15 mouse cellular contexts compared by ENCODE assay signal in genomic region chr12:110231709-110232600, GRCm38 (mm10). TPM values are rescaled to one million over a fixed set of nuclear protein-coding genes. Genes with fewer than 3 reads are reported as not detected.
DNase-seq lines count a peak whose midpoint lies in the region; ATAC-seq and TF ChIP-seq lines count a peak whose summit lies in the region.
"Had no signal": no experiment of that assay in that cellular context is flagged by ENCODE, and none has a peak within 500 bp of the region (broad histone marks: within the 10 kb centered on the region; RNA-seq: fewer than 3 reads in every experiment).

No protein-coding gene starts in this region.

- H3K36me3 ChIP-seq in hindbrain, embryonic 10.5 days, result no peaks in the 10 kb centered on the region
- no peaks in the 10 kb centered on the region for H3K36me3 ChIP-seq in hindbrain, embryonic 14.5 days (replicated peaks; ENCODE audit: control insufficient read depth, insufficient read depth)
- H3K36me3 ChIP-seq in intestine, embryonic 15.5 days, result no peaks in the 10 kb centered on the region
- no peaks in the 10 kb centered on the region for H3K36me3 ChIP-seq in kidney, postnatal 0 days (ENCODE audit: insufficient read depth, low read length)

- peaks cover 28% of the 10 kb centered on the region for H3K27me3 ChIP-seq in hindbrain, embryonic 10.5 days (ENCODE audit: insufficient read depth, poor library complexity, severe bottlenecking)
- no peaks in the 10 kb centered on the region for H3K27me3 ChIP-seq in hindbrain, embryonic 14.5 days (ENCODE audit: control insufficient read depth, insufficient read depth, low read length)
- no peaks in the 10 kb centered on the region for H3K27me3 ChIP-seq in intestine, embryonic 15.5 days (replicated peaks)
- H3K27me3 ChIP-seq in kidney, postnatal 0 days (ENCODE audit: insufficient read depth, low read length), result no peaks in the 10 kb centered on the region

- 35% methylated on average over 13 of the region's 13 CpGs for WGBS in hindbrain, embryonic 10.5 days
- WGBS in hindbrain, embryonic 14.5 days, result 39% methylated on average over 13 of the region's 13 CpGs
- 55% methylated on average over 13 of the region's 13 CpGs for WGBS in intestine, embryonic 15.5 days
- WGBS in kidney, postnatal 0 days, result 45% methylated on average over 13 of the region's 13 CpGs

- H3K4me2 ChIP-seq in hindbrain, embryonic 14.5 days (replicated peaks), result no peak overlapping the region
- no peak overlapping the region; the same call in 1 of the 2 replicates for H3K4me2 ChIP-seq in intestine, embryonic 15.5 days (replicated peaks)
- H3K4me2 ChIP-seq in kidney, postnatal 0 days (ENCODE audit: low read length), result no peak overlapping the region

- H3K9ac ChIP-seq in hindbrain, embryonic 14.5 days, result no peak overlapping the region
- H3K9ac ChIP-seq in intestine, embryonic 15.5 days, result no peak overlapping the region
- H3K9ac ChIP-seq in kidney, postnatal 0 days (ENCODE audit: low read depth, low read length), result no peak overlapping the region

- peaks cover 37% of the 10 kb centered on the region for H3K4me1 ChIP-seq in hindbrain, embryonic 10.5 days (replicated peaks)
- H3K4me1 ChIP-seq in hindbrain, embryonic 14.5 days (replicated peaks; ENCODE audit: control insufficient read depth, insufficient read depth, low read length), result no peaks in the 10 kb centered on the region
- no peaks in the 10 kb centered on the region for H3K4me1 ChIP-seq in intestine, embryonic 15.5 days (replicated peaks)
- no peaks in the 10 kb centered on the region for H3K4me1 ChIP-seq in kidney, postnatal 0 days (replicated peaks; ENCODE audit: insufficient read depth, low read length)

- no peaks in the 10 kb centered on the region for H3K9me3 ChIP-seq in hindbrain, embryonic 10.5 days
- no peaks in the 10 kb centered on the region for H3K9me3 ChIP-seq in hindbrain, embryonic 14.5 days (ENCODE audit: control insufficient read depth, low read length)
- H3K9me3 ChIP-seq in intestine, embryonic 15.5 days, result no peaks in the 10 kb centered on the region
- H3K9me3 ChIP-seq in kidney, postnatal 0 days (replicated peaks; ENCODE audit: low read length), result no peaks in the 10 kb centered on the region

- peak; percentile 53 for DNase-seq in hindbrain, embryonic 10.5 days (ENCODE audit: low spot score)
- DNase-seq in hindbrain, embryonic 14.5 days (ENCODE audit: low spot score), result no peak
- DNase-seq in NIH3T3 (ENCODE audit: low read depth), result peak; percentile 55
- no peak for DNase-seq in kidney, postnatal 0 days (ENCODE audit: low spot score)
- no peak for DNase-seq in layer of hippocampus, adult 9-11 months
- DNase-seq in layer of hippocampus, adult 2 months (ENCODE audit: low spot score in 2 of 2), result no peak
- DNase-seq in thymus, postnatal 25 days, result no peak
- DNase-seq: cerebellum, adult 2 months; heart, postnatal 14 days; left cerebral cortex, postnatal 4 days; lung, adult 18-20 months had no signal

- TF ChIP-seq CTCF in kidney, postnatal 0 days (IDR thresholded peaks at IDR 0.05; ENCODE audit: low read depth), result no peak
- TF ChIP-seq CTCF in layer of hippocampus, adult 2 months (conservative IDR thresholded peaks at IDR 0.05), result no peak

- peak overlapping the region; percentile 53; the same call in 1 of the 2 replicates for H3K27ac ChIP-seq in hindbrain, embryonic 10.5 days
- no peak overlapping the region for H3K27ac ChIP-seq in hindbrain, embryonic 14.5 days
- H3K27ac ChIP-seq in intestine, embryonic 15.5 days, result 0 out of 2 replicates have a peak overlapping the region, but pooled peaks have one; percentile 33
- H3K27ac ChIP-seq in kidney, postnatal 0 days, result peak overlapping the region; percentile 61
- no peak overlapping the region for H3K27ac ChIP-seq in layer of hippocampus, adult 2 months

- ATAC-seq in hindbrain, embryonic 14.5 days (ENCODE audit: low FRiP score), result no peak
- peak; percentile 88 for ATAC-seq in intestine, embryonic 15.5 days
- ATAC-seq in kidney, postnatal 0 days (replicated peaks; ENCODE audit: low FRiP score, low read depth), result peak; percentile 51; the same call in 1 of the 2 replicates
- ATAC-seq: forebrain, embryonic 14.5 days had no signal

- no peak overlapping the region for H3K4me3 ChIP-seq in hindbrain, embryonic 10.5 days
- no peak overlapping the region for H3K4me3 ChIP-seq in hindbrain, embryonic 14.5 days (replicated peaks; ENCODE audit: low read length)
- no peak overlapping the region for H3K4me3 ChIP-seq in intestine, embryonic 15.5 days (replicated peaks)
- no peak overlapping the region for H3K4me3 ChIP-seq in kidney, postnatal 0 days (replicated peaks; ENCODE audit: low read depth, low read length)
- no peak overlapping the region for H3K4me3 ChIP-seq in layer of hippocampus, adult 2 months

RNA-seq across cellular contexts. Expression of gene Dio3, which starts 46.9 kb away (rescaled TPM):
- 0.59 and 0.73 TPM in 2 replicates for polyA plus RNA-seq in hindbrain, embryonic 10.5 days (2016; fragmentation: Nextera tagmentation; extraction: Ambion mirVana)
- polyA plus RNA-seq in hindbrain, embryonic 14.5 days (2014; fragmentation: Nextera tagmentation; extraction: Ambion mirVana), result 0.52 and 0.64 TPM in 2 replicates
- 1.7 and 2.2 TPM in 2 replicates for polyA plus RNA-seq in intestine, embryonic 15.5 days (2015; fragmentation: Nextera tagmentation; extraction: Ambion mirVana)
- 0.20 and 0.22 TPM in 2 replicates for polyA plus RNA-seq in kidney, postnatal 0 days (2015; fragmentation: Nextera tagmentation; extraction: Ambion mirVana)
- total RNA-seq in layer of hippocampus, adult 2 months (2021), result 1 to 10 TPM; 4.3 to 5.9 TPM
- total RNA-seq: heart, adult 8-10 months; heart, postnatal 14 days; megakaryocyte progenitor cell, adult 5-6 weeks had no signal

Comparison
In these comparisons a context has a peak if more than half of its experiments do, and no peak if none do; other contexts are left out.
1. DNase-seq: peak in hindbrain, embryonic 10.5 days (single experiment) and NIH3T3 (single experiment); none in hindbrain, embryonic 14.5 days (single experiment), kidney, postnatal 0 days (single experiment), layer of hippocampus, adult 9-11 months (single experiment), layer of hippocampus, adult 2 months (0 of 2) and thymus, postnatal 25 days (single experiment).
2. H3K27ac ChIP-seq: peak in hindbrain, embryonic 10.5 days (single experiment), intestine, embryonic 15.5 days (single experiment) and kidney, postnatal 0 days (single experiment); none in hindbrain, embryonic 14.5 days (single experiment) and layer of hippocampus, adult 2 months (single experiment).